Mouse (Mus musculus) lung, postnatal 14 days (tissue): ENCODE measurements around the gene Stfa1.
"Not testable (repeated sequence)": the region's sequence is repeated elsewhere in the genome, so short reads cannot be mapped to it uniquely, and the experiment has no call there.

Source experiments
- DNase-seq: peaks from one replicate; pipeline ENCODE4 v3.0.0; 2021

The Stfa1 gene

DNA sequence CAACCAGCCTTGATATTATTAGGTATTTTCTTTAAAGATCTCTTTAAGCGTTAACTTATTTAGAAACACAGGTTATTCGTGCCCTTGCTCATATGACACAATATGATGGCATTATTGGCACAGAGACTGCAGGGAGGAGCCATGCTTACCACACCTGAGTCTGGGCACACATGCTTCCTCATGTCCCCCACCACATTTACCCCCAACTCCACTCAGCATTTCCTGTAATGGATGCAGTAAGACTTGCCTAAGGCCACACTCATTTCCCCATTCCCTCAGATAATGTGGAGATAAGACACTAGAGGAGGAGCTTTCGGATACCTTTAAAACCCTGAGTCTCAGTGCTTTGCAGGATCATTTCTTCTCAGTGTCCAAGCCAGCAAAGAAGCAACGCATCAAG is at the start of gene Stfa1:
Gene Stfa1 (plus strand): TSS at position 156 of the 400 bp plus-strand sequence.
- DNase-seq: not testable (repeated sequence)

DNA sequence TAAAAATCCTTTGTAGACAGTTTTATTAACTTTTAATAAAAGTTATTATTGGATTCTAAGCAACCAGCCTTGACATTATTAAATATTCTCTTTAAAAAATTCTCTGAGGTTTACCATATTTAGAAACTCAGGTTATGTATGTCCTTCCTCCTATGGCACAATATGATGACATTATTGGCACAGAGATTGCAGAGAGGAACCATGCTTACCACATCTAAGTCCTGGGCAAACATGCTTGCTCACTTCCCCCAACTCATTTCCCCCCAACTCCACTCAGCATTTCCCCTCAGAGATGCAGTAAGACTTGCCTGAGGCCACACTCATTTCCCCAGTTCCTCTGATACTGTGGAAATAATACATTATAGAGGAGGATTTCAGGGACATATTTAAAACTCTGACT is 16.2 kb upstream of the Stfa1 start:
- DNase-seq: not testable (repeated sequence)

DNA sequence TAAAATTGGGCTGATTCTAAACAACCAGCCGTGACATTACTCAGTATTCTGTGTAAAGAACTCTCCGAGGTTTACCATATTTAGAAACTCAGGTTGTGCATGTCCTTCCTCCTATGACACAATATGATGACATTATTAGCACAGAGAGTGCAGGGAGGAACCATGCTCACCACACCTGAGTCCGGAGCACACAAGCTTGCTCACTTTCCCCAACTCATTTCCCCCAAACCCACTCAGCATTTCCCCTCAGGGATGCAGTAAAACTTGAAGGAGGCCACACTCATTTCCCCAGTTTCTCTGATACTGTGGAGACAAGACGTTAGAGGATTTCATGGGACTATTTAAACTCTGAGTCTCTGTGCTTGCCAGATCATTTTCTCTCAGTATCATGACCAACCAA is 12.4 kb downstream of the Stfa1 start:
- no peak for DNase-seq

DNA sequence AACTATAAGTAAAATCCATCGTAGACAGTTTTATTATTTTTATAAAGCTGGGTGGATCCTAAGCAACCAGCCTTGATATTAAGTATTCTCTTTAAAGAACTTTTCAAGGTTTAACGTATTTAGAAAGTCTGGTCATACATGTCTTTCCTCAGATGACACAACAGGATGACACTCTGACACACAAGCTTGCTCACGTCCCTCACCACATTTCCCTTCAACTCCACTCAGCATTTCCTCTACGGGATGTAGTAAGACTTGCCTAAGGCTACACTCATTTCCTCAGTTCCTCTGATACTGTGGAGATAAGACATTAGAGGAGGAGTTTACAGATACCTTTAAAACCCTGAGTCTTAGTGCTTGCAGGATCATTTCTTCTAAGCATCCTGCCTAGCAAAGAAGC is 30.9 kb downstream of the Stfa1 start:
- no peak for DNase-seq

DNA sequence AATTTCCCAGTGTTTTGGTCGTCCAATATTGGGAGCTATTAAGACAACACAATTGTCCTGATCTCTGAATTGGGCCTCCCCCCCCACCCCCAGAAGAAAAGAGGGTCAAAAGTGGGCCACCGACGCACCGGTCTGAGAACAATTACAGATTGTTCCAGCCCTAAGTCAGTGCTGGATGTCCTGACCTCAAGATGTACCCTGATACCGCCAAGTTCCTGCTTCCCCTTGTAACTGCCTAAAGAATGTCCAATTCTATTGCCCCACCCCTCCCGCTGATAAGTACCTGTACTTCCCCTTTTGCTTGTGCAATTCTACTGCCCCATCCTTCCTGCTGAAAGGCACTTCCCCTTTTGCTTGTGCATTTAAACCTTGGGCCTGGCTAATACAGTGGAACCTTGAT is 39.4 kb downstream of the Stfa1 start:
- DNase-seq: not testable (repeated sequence)

DNA sequence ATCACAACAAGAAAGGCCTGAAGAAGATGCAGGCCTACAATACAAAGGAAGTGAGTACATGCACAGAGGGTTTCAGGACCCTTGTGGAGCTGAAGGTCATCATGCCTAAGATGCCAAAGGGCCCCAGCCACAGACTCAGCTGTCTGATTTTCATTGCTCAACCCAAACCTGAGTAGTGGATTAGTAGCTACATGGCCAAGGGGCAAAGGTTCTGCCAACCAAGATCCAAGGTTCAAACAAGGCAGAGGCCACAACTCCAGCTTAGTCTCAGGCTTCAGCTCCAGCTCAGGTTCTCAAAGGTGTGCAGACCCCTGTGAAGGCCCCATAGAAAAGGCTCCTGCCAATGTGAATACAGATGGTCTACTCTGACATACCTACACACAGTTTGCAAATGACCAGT is 42.5 kb downstream of the Stfa1 start:
- DNase-seq: no peak

DNA sequence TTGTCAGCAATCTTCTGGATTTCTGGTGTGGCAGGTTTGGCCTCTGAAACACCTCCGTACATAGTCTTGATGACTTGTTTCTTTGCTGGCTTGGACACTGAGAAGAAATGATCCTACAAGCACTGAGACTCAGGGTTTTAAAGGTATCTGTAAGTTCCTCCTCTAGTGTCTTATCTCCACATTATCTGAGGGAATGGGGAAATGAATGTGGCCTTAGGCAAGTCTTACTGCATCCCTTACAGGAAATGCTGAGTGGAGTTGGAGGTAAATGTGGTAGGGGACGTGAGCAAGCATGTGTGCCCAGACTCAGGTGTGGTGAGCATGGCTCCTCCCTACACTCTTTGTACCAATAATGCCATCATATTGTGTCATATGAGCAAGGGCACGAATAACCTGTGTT is 57.5 kb downstream of the Stfa1 start, which contains the start of gene BC117090:
Gene BC117090 (minus strand): TSS at position 101 of the 400 bp plus-strand sequence.
- no peak for DNase-seq
